26 mouse cellular contexts compared by ENCODE assay signal in genomic region chr2:28469461-28469860, GRCm38 (mm10). TPM values are rescaled to one million over a fixed set of nuclear protein-coding genes. Genes with fewer than 3 reads are reported as not detected.
A peak's percentile ranks its signal among the peaks of the same experiment; 100 is the strongest.
DNase-seq lines count a peak whose midpoint lies in the region; ATAC-seq and TF ChIP-seq lines count a peak whose summit lies in the region.
"Had no signal": no experiment of that assay in that cellular context is flagged by ENCODE, and none has a peak within 500 bp of the region (broad histone marks: within the 10 kb centered on the region; RNA-seq: fewer than 3 reads in every experiment).

No protein-coding gene starts in this region.

- no peak for ATAC-seq in forebrain, embryonic 13.5 days
- no peak for ATAC-seq in forebrain, embryonic 15.5 days (replicated peaks)
- no peak for ATAC-seq in midbrain, embryonic 15.5 days (replicated peaks)
- no peak for ATAC-seq in midbrain, embryonic 11.5 days (ENCODE audit: low FRiP score)
- ATAC-seq in embryonic facial prominence, embryonic 12.5 days (ENCODE audit: insufficient number of reproducible peaks, insufficient read depth, low FRiP score, low TSS enrichment), result no peak
- ATAC-seq: forebrain, embryonic 14.5 days; intestine, postnatal 0 days had no signal

- H3K4me1 ChIP-seq in forebrain, embryonic 13.5 days, result peaks cover 20% of the 10 kb centered on the region
- peaks cover 18% of the 10 kb centered on the region for H3K4me1 ChIP-seq in forebrain, embryonic 15.5 days
- peaks cover 24% of the 10 kb centered on the region for H3K4me1 ChIP-seq in midbrain, embryonic 15.5 days
- H3K4me1 ChIP-seq in midbrain, embryonic 11.5 days (ENCODE audit: control insufficient read depth, insufficient read depth, low read length), result peaks cover 6% of the 10 kb centered on the region
- H3K4me1 ChIP-seq in E14TG2a.4 (replicated peaks; ENCODE audit: low read depth, low read length), result peaks cover 68% of the 10 kb centered on the region
- H3K4me1 ChIP-seq in embryonic facial prominence, embryonic 12.5 days, result peaks cover 17% of the 10 kb centered on the region

- DNase-seq in midbrain, embryonic 11.5 days (ENCODE audit: low spot score, missing footprints), result no peak
- no peak for DNase-seq in left cerebral cortex, adult 9 months (ENCODE audit: low spot score in 2 of 2)
- DNase-seq: adrenal gland, postnatal 36 days; cerebellum, adult 18-20 months; gastrocnemius, adult 2 months; gastrocnemius, postnatal 36 days; heart, postnatal 10 days; kidney, postnatal 25 days; liver, embryonic 13.5 days; lung, adult 2 months; lung, postnatal 10 days had no signal

- H3K4me2 ChIP-seq in forebrain, embryonic 13.5 days, result no peak overlapping the region; the same call in 1 of the 2 replicates
- no peak overlapping the region for H3K4me2 ChIP-seq in forebrain, embryonic 15.5 days (replicated peaks)
- H3K4me2 ChIP-seq in midbrain, embryonic 15.5 days, result 0 out of 2 replicates have a peak overlapping the region, but pooled peaks have one; percentile 73
- H3K4me2 ChIP-seq in midbrain, embryonic 11.5 days, result no peak overlapping the region
- peak overlapping the region; percentile 93; the same call in 1 of the 2 replicates for H3K4me2 ChIP-seq in embryonic facial prominence, embryonic 12.5 days (replicated peaks)

- no peak overlapping the region for H3K27ac ChIP-seq in forebrain, embryonic 13.5 days
- no peak overlapping the region for H3K27ac ChIP-seq in forebrain, embryonic 15.5 days (replicated peaks)
- H3K27ac ChIP-seq in midbrain, embryonic 15.5 days, result no peak overlapping the region
- no peak overlapping the region for H3K27ac ChIP-seq in midbrain, embryonic 11.5 days (ENCODE audit: low read depth, low read length)
- no peak overlapping the region for H3K27ac ChIP-seq in embryonic facial prominence, embryonic 12.5 days
- H3K27ac ChIP-seq: gastrocnemius, adult 2 months; heart, adult 2 months; heart, embryonic 13.5 days; hindbrain, embryonic 14.5 days; limb, embryonic 15.5 days; liver, embryonic 13.5 days; macrophage had no signal

- 97% methylated on average over 14 of the region's 14 CpGs for WGBS in forebrain, embryonic 13.5 days
- WGBS in forebrain, embryonic 15.5 days, result 98% methylated on average over 14 of the region's 14 CpGs
- WGBS in midbrain, embryonic 15.5 days, result 97% methylated on average over 14 of the region's 14 CpGs
- WGBS in midbrain, embryonic 11.5 days, result 96% methylated on average over 14 of the region's 14 CpGs
- WGBS in embryonic facial prominence, embryonic 12.5 days, result 97% methylated on average over 14 of the region's 14 CpGs

- peaks cover 11% of the 10 kb centered on the region for H3K9me3 ChIP-seq in forebrain, embryonic 13.5 days (replicated peaks)
- H3K9me3 ChIP-seq in forebrain, embryonic 15.5 days, result 0 out of 2 replicates have a peak, but pooled peaks cover 3% of the 10 kb centered on the region
- no peaks in the 10 kb centered on the region for H3K9me3 ChIP-seq in midbrain, embryonic 15.5 days
- peaks cover 3% of the 10 kb centered on the region; the same call in 1 of the 2 replicates for H3K9me3 ChIP-seq in midbrain, embryonic 11.5 days (ENCODE audit: control insufficient read depth, low read length)
- H3K9me3 ChIP-seq in E14TG2a.4 (ENCODE audit: low read length), result no peaks in the 10 kb centered on the region
- 0 out of 2 replicates have a peak, but pooled peaks cover 6% of the 10 kb centered on the region for H3K9me3 ChIP-seq in embryonic facial prominence, embryonic 12.5 days
- H3K9me3 ChIP-seq: limb, embryonic 15.5 days; liver, embryonic 13.5 days had no signal

- no peak overlapping the region for H3K9ac ChIP-seq in forebrain, embryonic 13.5 days
- no peak overlapping the region for H3K9ac ChIP-seq in forebrain, embryonic 15.5 days (replicated peaks)
- H3K9ac ChIP-seq in midbrain, embryonic 15.5 days, result no peak overlapping the region
- no peak overlapping the region for H3K9ac ChIP-seq in midbrain, embryonic 11.5 days (ENCODE audit: low read length)
- no peak overlapping the region for H3K9ac ChIP-seq in embryonic facial prominence, embryonic 12.5 days
- H3K9ac ChIP-seq: limb, embryonic 15.5 days; liver, embryonic 13.5 days had no signal

- peaks cover 7% of the 10 kb centered on the region; the same call in 1 of the 2 replicates for H3K27me3 ChIP-seq in forebrain, embryonic 13.5 days
- H3K27me3 ChIP-seq in forebrain, embryonic 15.5 days, result no peaks in the 10 kb centered on the region
- no peaks in the 10 kb centered on the region; the same call in none of the 2 replicates for H3K27me3 ChIP-seq in midbrain, embryonic 15.5 days (replicated peaks)
- H3K27me3 ChIP-seq in midbrain, embryonic 11.5 days (ENCODE audit: control insufficient read depth, insufficient read depth, low read length), result peaks cover 5% of the 10 kb centered on the region; the same call in 1 of the 2 replicates
- peaks cover 3% of the 10 kb centered on the region; the same call in 1 of the 2 replicates for H3K27me3 ChIP-seq in E14TG2a.4 (ENCODE audit: insufficient read depth, low read length)
- peaks cover 10% of the 10 kb centered on the region; the same call in 1 of the 2 replicates for H3K27me3 ChIP-seq in embryonic facial prominence, embryonic 12.5 days
- H3K27me3 ChIP-seq: limb, embryonic 15.5 days had no signal

- H3K36me3 ChIP-seq in forebrain, embryonic 13.5 days (ENCODE audit: poor library complexity, severe bottlenecking), result peaks cover 44% of the 10 kb centered on the region
- peaks cover 41% of the 10 kb centered on the region for H3K36me3 ChIP-seq in forebrain, embryonic 15.5 days
- H3K36me3 ChIP-seq in midbrain, embryonic 15.5 days (replicated peaks), result peaks cover 28% of the 10 kb centered on the region
- peaks cover 30% of the 10 kb centered on the region for H3K36me3 ChIP-seq in midbrain, embryonic 11.5 days (ENCODE audit: control insufficient read depth, insufficient read depth, low read length)
- H3K36me3 ChIP-seq in E14TG2a.4 (ENCODE audit: insufficient read depth, low read length), result peaks cover 41% of the 10 kb centered on the region
- H3K36me3 ChIP-seq in embryonic facial prominence, embryonic 12.5 days, result peaks cover 42% of the 10 kb centered on the region

- no peak for TF ChIP-seq CTCF in E14TG2a.4 (conservative IDR thresholded peaks at IDR 0.05; ENCODE audit: low read length)

- H3K4me3 ChIP-seq in forebrain, embryonic 13.5 days, result peak overlapping the region; percentile 96; the same call in 1 of the 2 replicates
- no peak overlapping the region for H3K4me3 ChIP-seq in forebrain, embryonic 15.5 days
- H3K4me3 ChIP-seq in midbrain, embryonic 15.5 days, result no peak overlapping the region
- no peak overlapping the region for H3K4me3 ChIP-seq in midbrain, embryonic 11.5 days (ENCODE audit: low read depth, low read length)
- H3K4me3 ChIP-seq in E14TG2a.4 (replicated peaks; ENCODE audit: low read length), result peak overlapping the region; percentile 99
- H3K4me3 ChIP-seq in embryonic facial prominence, embryonic 12.5 days, result no peak overlapping the region
- H3K4me3 ChIP-seq: heart, adult 2 months had no signal

RNA-seq across cellular contexts. Expression of gene Mrps2, which starts 1.6 kb away (rescaled TPM):
- polyA plus RNA-seq in forebrain, embryonic 13.5 days (2015; fragmentation: Nextera tagmentation; extraction: Ambion mirVana), result 52.5 and 54.3 TPM in 2 replicates
- 49.5 and 49.6 TPM in 2 replicates for polyA plus RNA-seq in forebrain, embryonic 15.5 days (2015; fragmentation: Nextera tagmentation; extraction: Ambion mirVana)
- 49.7 and 51.4 TPM in 2 replicates for polyA plus RNA-seq in midbrain, embryonic 15.5 days (2015; fragmentation: Nextera tagmentation; extraction: Ambion mirVana)
- polyA plus RNA-seq in midbrain, embryonic 11.5 days (2014; fragmentation: Nextera tagmentation; extraction: Ambion mirVana), result 65.9 and 71.6 TPM in 2 replicates
- 57.5 and 61.8 TPM in 2 replicates for polyA plus RNA-seq in embryonic facial prominence, embryonic 12.5 days (2016; fragmentation: Nextera tagmentation; extraction: Ambion mirVana)

RNA-seq across cellular contexts. Expression of gene 1700007K13Rik, which starts 3.3 kb away (rescaled TPM):
- polyA plus RNA-seq in forebrain, embryonic 13.5 days (2015; fragmentation: Nextera tagmentation; extraction: Ambion mirVana), result 2.0 TPM in 2 replicates
- polyA plus RNA-seq in forebrain, embryonic 15.5 days (2015; fragmentation: Nextera tagmentation; extraction: Ambion mirVana), result 1.1 and 3.2 TPM in 2 replicates
- 2.4 and 2.9 TPM in 2 replicates for polyA plus RNA-seq in midbrain, embryonic 15.5 days (2015; fragmentation: Nextera tagmentation; extraction: Ambion mirVana)
- polyA plus RNA-seq in midbrain, embryonic 11.5 days (2014; fragmentation: Nextera tagmentation; extraction: Ambion mirVana), result 0.99 and 1.3 TPM in 2 replicates
- polyA plus RNA-seq in embryonic facial prominence, embryonic 12.5 days (2016; fragmentation: Nextera tagmentation; extraction: Ambion mirVana), result 0.69 and 1.2 TPM in 2 replicates
- polyA plus RNA-seq: intestine, postnatal 0 days; liver, embryonic 13.5 days; macrophage; spleen, adult 2 months had no signal

RNA-seq across cellular contexts. Expression of gene Ppp1r26, which starts 22.9 kb away (rescaled TPM):
- 6.2 and 8.4 TPM in 2 replicates for polyA plus RNA-seq in forebrain, embryonic 13.5 days (2015; fragmentation: Nextera tagmentation; extraction: Ambion mirVana)
- 8.6 and 9.3 TPM in 2 replicates for polyA plus RNA-seq in forebrain, embryonic 15.5 days (2015; fragmentation: Nextera tagmentation; extraction: Ambion mirVana)
- 20.2 and 20.3 TPM in 2 replicates for polyA plus RNA-seq in midbrain, embryonic 15.5 days (2015; fragmentation: Nextera tagmentation; extraction: Ambion mirVana)
- 2.9 and 3.2 TPM in 2 replicates for polyA plus RNA-seq in midbrain, embryonic 11.5 days (2014; fragmentation: Nextera tagmentation; extraction: Ambion mirVana)
- polyA plus RNA-seq in embryonic facial prominence, embryonic 12.5 days (2016; fragmentation: Nextera tagmentation; extraction: Ambion mirVana), result 7.2 TPM in 2 replicates
- polyA plus RNA-seq: myocyte had no signal

RNA-seq across cellular contexts. Expression of gene Gbgt1, which starts 27.2 kb away (rescaled TPM):
- 0.43 TPM in 1 of 2 replicates, not detected in the other for polyA plus RNA-seq in forebrain, embryonic 13.5 days (2015; fragmentation: Nextera tagmentation; extraction: Ambion mirVana)
- polyA plus RNA-seq in forebrain, embryonic 15.5 days (2015; fragmentation: Nextera tagmentation; extraction: Ambion mirVana), result 0.50 and 0.68 TPM in 2 replicates
- 1.1 and 1.4 TPM in 2 replicates for polyA plus RNA-seq in midbrain, embryonic 15.5 days (2015; fragmentation: Nextera tagmentation; extraction: Ambion mirVana)
- polyA plus RNA-seq in midbrain, embryonic 11.5 days (2014; fragmentation: Nextera tagmentation; extraction: Ambion mirVana), result 0.10 and 0.25 TPM in 2 replicates
- 0.36 TPM in 1 of 2 replicates, not detected in the other for polyA plus RNA-seq in embryonic facial prominence, embryonic 12.5 days (2016; fragmentation: Nextera tagmentation; extraction: Ambion mirVana)
- polyA plus RNA-seq: C2C12, myocyte had no signal

RNA-seq across cellular contexts. Expression of gene Gm10134, which starts 36.4 kb away (rescaled TPM):
- 0.53 and 0.76 TPM in 2 replicates for polyA plus RNA-seq in forebrain, embryonic 13.5 days (2015; fragmentation: Nextera tagmentation; extraction: Ambion mirVana)
- 0.60 and 0.92 TPM in 2 replicates for polyA plus RNA-seq in forebrain, embryonic 15.5 days (2015; fragmentation: Nextera tagmentation; extraction: Ambion mirVana)
- 1.4 and 2.4 TPM in 2 replicates for polyA plus RNA-seq in midbrain, embryonic 15.5 days (2015; fragmentation: Nextera tagmentation; extraction: Ambion mirVana)
- not detected in 2 replicates for polyA plus RNA-seq in midbrain, embryonic 11.5 days (2014; fragmentation: Nextera tagmentation; extraction: Ambion mirVana)
- polyA plus RNA-seq in embryonic facial prominence, embryonic 12.5 days (2016; fragmentation: Nextera tagmentation; extraction: Ambion mirVana), result 0.87 TPM in 1 of 2 replicates, not detected in the other
- polyA plus RNA-seq: C2C12; forebrain, embryonic 14.5 days; myocyte had no signal

Comparison
In these comparisons a context has a peak if more than half of its experiments do, and no peak if none do; other contexts are left out.
1. H3K4me2 ChIP-seq: peak in midbrain, embryonic 15.5 days (single experiment) and embryonic facial prominence, embryonic 12.5 days (single experiment); none in forebrain, embryonic 13.5 days (single experiment), forebrain, embryonic 15.5 days (single experiment) and midbrain, embryonic 11.5 days (single experiment).
2. H3K4me3 ChIP-seq: peak in forebrain, embryonic 13.5 days (single experiment) and E14TG2a.4 (single experiment); none in forebrain, embryonic 15.5 days (single experiment), midbrain, embryonic 15.5 days (single experiment), midbrain, embryonic 11.5 days (single experiment) and embryonic facial prominence, embryonic 12.5 days (single experiment).